Comparison of ENCODE assay signal across 26 mouse cellular contexts in the genomic region with DNA sequence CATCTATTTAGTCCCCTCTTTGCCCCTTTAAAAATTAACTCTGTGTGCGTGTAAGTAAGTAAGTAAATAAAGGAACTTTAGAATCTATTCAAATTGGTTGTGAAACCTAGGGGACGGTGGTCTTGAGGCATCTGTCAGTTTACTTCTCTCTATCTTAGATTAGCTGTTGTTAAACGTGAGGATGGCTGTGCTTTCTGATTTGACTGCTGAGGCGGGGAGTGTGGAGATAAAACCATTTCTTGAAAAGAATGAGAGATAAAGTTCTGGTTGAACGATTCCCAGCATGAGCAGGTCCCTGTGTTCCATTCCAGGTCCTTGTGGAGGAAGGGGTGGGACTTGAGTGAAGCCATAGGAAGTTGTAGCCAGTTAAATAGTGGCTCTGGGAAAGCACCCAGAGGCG. TPM values are rescaled to one million over a fixed set of nuclear protein-coding genes. Genes with fewer than 3 reads are reported as not detected.
"Had no signal": no experiment of that assay in that cellular context is flagged by ENCODE, and none has a peak within 500 bp of the region (broad histone marks: within the 10 kb centered on the region; RNA-seq: fewer than 3 reads in every experiment).

No protein-coding gene starts in this region.

- H3K4me2 ChIP-seq: kidney, embryonic 15.5 days; limb, embryonic 13.5 days; liver, embryonic 13.5 days; lung, embryonic 14.5 days; midbrain, embryonic 12.5 days; midbrain, embryonic 15.5 days; neural tube, embryonic 13.5 days; stomach, embryonic 15.5 days had no signal

- H3K27me3 ChIP-seq: kidney, embryonic 15.5 days; limb, embryonic 13.5 days; liver, embryonic 13.5 days; midbrain, embryonic 12.5 days; midbrain, embryonic 15.5 days; neural tube, embryonic 13.5 days; stomach, embryonic 15.5 days had no signal

- H3K4me3 ChIP-seq: kidney, embryonic 15.5 days; limb, embryonic 13.5 days; liver, embryonic 13.5 days; midbrain, embryonic 12.5 days; midbrain, embryonic 15.5 days; neural tube, embryonic 13.5 days; stomach, embryonic 15.5 days had no signal

- H3K36me3 ChIP-seq: kidney, embryonic 15.5 days; midbrain, embryonic 15.5 days; stomach, embryonic 15.5 days had no signal

- ATAC-seq: liver, postnatal 0 days; lung, postnatal 0 days; midbrain, embryonic 15.5 days had no signal

- H3K4me1 ChIP-seq: midbrain, embryonic 12.5 days; midbrain, embryonic 15.5 days had no signal

- H3K9ac ChIP-seq: kidney, embryonic 15.5 days; limb, embryonic 13.5 days; liver, embryonic 13.5 days; liver, postnatal 0 days; lung, embryonic 14.5 days; midbrain, embryonic 12.5 days; midbrain, embryonic 15.5 days; neural tube, embryonic 13.5 days; stomach, embryonic 15.5 days had no signal

- H3K9me3 ChIP-seq: kidney, embryonic 15.5 days; limb, embryonic 13.5 days; liver, embryonic 13.5 days; midbrain, embryonic 12.5 days; midbrain, embryonic 15.5 days; neural tube, embryonic 13.5 days; stomach, embryonic 15.5 days had no signal

- DNase-seq: kidney, adult 8-10 months; kidney, postnatal 10 days; kidney, postnatal 36 days; left cerebral cortex, postnatal 4 days; liver; liver, embryonic 13.5 days; liver, postnatal 0 days; lung, embryonic 14.5 days; retina, postnatal 1 day; right cerebral cortex, postnatal 25 days; spleen, adult 18-20 months; thymus, postnatal 25 days had no signal

- H3K27ac ChIP-seq: kidney, embryonic 15.5 days; limb, embryonic 13.5 days; liver, embryonic 13.5 days; midbrain, embryonic 12.5 days; midbrain, embryonic 15.5 days; neural tube, embryonic 13.5 days; stomach, embryonic 15.5 days had no signal

RNA-seq across cellular contexts. Expression of a gene that starts 41.6 kb away (rescaled TPM):
- total RNA-seq: layer of hippocampus, adult 18-20 months; layer of hippocampus, postnatal 14 days; left cerebral cortex, adult 8-10 months; left cerebral cortex, postnatal 14 days; left cerebral cortex, postnatal 4 days; megakaryocyte, adult 5-6 weeks; neutrophil, adult 5-6 weeks had no signal
- polyA plus RNA-seq: kidney, embryonic 15.5 days; liver, embryonic 13.5 days; liver, postnatal 0 days; macrophage; midbrain, embryonic 12.5 days; neural tube, embryonic 13.5 days had no signal
